Mouse (Mus musculus): ENCODE measurements at regions not wholly inside any gene's neighbourhood (a gene's known extent, or its start where the extent isn't known, plus 50 kb on each side); places are given as distances from the start of the nearest gene placed in this dataset.

DNA sequence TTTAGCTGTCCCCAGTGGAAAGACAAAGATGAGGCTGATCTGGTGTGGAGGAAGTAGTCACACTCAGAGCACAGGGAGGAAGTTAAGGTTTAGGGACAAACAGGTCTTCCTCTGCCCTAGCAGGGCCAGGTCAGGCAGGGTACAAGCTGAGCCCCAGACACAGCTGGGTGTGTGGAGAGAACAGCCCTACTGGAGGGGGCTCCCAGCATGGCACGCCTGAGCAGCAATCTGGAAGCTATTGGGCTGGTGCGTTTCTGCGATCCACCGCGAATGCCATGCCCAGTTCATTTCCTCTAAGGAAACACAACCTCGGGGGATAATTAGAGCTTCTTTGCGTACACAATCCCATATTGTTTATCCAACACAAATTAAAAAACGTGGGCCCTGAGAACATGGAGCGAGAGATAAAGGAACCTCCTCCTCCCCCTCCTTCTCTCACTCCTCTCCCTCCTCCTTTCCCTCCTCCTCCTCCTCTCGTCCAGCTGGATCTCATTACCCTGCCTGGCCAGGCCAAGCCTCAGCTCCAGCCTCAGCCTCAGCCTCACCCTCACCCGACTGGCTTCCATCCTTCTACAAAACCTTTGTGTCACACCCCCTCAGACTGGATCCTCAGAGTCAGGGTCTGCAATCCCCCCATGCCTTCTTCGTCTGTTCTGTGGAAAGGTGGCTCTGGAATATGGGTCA, 81.2 kb downstream of the Pja1 start:
- DNase-seq, result no peak
- intact Hi-C loops (cut with DNase I), result no loop called here
- no peak overlapping the region for H3K4me3 ChIP-seq
- no peak for TF ChIP-seq CTCF (IDR thresholded peaks at IDR 0.05)
- no peak overlapping the region for H3K27ac ChIP-seq

DNA sequence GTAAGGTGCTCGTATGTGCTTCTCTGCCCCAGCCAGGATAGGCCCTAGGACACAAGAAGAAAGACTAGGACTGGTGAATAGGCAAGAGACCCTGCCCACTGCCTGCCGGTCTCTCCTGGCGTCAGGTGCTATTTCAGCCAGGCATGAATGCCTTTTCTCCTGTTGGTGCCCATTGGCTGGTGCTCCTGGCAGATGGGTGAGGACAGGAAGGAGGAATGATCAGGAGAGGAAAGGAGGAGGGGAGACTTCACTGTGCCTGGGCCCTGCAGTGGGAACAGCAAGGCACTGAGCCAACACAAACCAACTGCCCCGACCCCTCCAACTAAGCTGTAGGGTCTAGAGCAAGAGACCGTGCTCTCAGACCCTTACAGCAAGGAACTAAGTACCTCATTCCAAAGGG, 100.4 kb downstream of the Pja1 start:
- no peak for TF ChIP-seq CTCF (IDR thresholded peaks at IDR 0.05)
- intact Hi-C loops (cut with DNase I), result no loop called here
- no peak overlapping the region for H3K4me3 ChIP-seq
- no peak overlapping the region for H3K27ac ChIP-seq
- DNase-seq, result no peak

DNA sequence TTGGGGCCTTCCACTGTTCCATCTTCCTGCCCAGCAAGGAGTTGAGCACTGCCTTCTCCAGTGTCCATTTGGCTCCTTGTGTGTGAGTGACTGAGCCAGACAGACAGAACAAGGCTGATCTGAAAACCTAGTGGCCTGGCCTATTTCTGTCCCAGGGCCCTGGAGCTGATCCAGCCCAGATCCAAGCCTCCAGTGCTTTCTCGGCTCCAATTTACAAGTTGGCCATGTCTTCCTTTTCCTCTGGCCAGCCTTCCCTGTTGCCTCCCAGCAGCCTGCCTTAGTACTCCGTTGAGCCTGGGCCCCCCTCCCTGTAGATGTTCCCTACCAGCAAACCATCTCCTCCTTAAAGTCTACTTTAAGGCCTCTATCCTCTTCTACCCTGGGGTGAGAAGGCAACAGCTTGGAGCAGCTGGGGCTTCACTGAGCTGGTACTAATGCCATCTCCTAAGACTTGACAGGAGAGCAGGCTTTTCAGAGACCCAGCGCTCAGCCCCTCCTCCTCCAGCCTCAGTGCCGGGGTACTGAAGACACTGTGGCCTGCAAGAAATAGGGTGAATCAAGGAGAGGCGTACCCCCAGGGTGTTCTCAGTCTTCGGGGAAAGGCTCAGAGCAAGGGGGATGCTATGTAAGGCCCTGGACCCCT, 101.7 kb downstream of the Pja1 start:
- DNase-seq, result peak; percentile 85
- no peak overlapping the region for H3K27ac ChIP-seq
- H3K4me3 ChIP-seq, result no peak overlapping the region
- TF ChIP-seq CTCF (IDR thresholded peaks at IDR 0.05), result no peak
- intact Hi-C loops (cut with DNase I), result no loop called here

DNA sequence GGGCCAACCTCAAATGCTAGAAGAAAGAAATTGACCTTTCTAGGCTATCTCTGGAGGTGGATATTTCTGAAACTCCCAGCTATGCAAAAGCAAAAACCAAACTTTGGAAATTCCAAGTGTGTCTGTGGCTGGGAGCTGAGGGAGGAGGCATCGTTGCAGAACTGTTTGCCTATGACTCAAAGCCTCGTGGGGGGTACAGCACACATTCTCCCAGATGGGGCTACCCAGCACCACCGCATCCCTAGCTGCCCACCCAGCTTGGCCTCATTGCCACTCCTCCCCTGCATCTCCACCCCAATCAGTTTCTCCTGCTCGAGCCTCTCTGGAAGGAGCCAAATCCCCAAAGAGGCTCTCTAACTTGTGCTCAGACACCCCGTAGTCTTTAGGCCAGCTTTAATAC, 107.0 kb downstream of the Pja1 start:
- intact Hi-C loops (cut with DNase I), result no loop called here
- DNase-seq, result no peak
- TF ChIP-seq CTCF (IDR thresholded peaks at IDR 0.05), result no peak
- no peak overlapping the region for H3K4me3 ChIP-seq
- H3K27ac ChIP-seq, result no peak overlapping the region

DNA sequence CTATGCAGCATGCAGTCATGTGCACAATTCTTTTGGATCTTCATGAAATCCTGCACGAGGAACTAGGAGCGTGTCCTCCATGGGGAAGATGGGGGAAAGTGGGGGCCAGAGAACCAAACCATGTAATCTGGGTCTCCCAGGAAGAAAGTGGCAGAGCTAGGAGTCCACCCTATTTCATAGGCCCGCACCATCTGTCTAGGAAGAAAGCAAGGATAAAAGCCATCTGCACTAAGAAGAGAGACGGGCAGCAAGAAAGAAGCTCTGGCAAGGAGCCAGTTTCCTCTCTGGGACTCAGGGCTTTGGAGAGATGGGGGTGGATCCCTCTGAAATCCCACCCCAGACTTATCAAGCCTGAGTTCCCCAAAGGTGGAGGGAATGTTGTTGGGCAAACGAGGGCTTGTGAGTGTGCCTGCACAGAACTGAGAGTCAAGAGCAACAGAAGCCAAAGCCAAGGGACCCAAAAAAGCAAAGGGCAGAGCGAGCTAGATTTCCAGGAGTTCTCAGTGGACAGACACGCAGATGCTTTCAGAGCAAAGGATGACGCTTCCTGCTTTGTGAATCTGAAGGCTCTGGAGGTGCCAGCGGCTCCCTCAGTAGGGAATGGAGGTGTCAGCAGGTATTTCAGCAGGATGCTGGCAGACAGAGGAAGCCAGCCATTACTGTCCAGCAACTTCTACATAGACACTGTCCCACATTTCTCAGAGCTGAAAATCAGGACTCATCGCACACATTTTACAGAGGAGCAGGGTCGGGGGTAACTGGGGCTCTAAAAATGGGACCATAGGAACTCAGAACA, 110.8 kb downstream of the Pja1 start:
- no peak overlapping the region for H3K27ac ChIP-seq
- intact Hi-C loops (cut with DNase I), result no loop called here
- DNase-seq, result no peak
- no peak overlapping the region for H3K4me3 ChIP-seq
- TF ChIP-seq CTCF (IDR thresholded peaks at IDR 0.05), result no peak

DNA sequence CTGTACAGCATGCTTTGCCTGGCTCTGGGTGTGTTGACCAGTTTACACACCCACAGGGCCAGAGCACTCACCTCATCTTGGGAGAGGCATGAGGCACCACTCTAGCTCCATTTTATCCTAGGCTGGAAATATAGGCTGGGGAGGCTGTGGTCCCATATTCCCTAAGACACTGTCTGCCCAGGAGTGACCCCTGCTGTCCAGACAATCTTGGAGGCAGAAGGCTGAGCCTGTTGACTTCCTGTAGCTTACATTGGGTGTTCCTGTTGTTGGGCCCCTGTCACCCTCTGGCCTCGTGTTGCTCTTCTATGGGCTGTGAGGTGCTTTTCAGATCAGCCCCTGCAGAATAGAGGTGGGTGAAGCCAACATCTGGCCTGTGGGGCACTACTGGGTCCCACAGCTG, 112.3 kb downstream of the Pja1 start:
- peak; percentile 25 for DNase-seq
- Histone ChIP-seq H3K27ac (no peak overlapping the region), H3K4me3 (no peak overlapping the region)
- intact Hi-C loops (cut with DNase I), result loop anchor here (5.0 kb wide), 1 partner anchor 226 kb away; no protein-coding TSS in a partner anchor
- peak; percentile 54 for TF ChIP-seq CTCF (IDR thresholded peaks at IDR 0.05)

DNA sequence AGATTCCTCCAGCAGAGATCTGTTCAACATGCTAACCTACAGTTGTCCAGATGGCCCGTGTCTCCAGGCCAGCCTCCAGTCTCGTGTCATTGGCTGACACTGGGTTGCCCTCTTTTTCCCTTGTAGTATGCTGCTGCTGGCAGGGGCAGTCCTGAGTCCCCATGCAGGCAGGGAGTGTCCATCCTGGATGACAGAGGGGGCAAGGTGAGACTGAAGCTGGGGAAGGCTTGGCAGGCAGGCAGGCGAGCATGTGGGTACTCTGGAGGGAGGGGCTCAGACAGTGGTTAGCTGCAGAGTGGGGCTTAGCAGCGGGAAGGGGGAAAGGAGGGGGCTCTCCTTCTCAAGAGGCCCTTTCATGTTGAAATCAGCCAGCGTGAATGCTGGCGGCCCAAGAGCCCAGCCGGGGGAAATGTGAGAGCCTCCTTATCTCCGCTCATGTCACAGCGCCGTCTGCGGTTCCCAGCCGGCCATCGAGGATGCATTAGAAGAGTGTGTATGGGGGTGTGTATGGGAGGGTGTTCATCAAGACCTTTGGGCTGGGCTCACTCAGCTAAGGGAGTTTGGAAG, 112.9 kb downstream of the Pja1 start:
- intact Hi-C loops (cut with DNase I), result loop anchor here (5.0 kb wide), 1 partner anchor 226 kb away; no protein-coding TSS in a partner anchor
- H3K27ac ChIP-seq, result no peak overlapping the region
- no peak for DNase-seq
- TF ChIP-seq CTCF (IDR thresholded peaks at IDR 0.05), result no peak
- no peak overlapping the region for H3K4me3 ChIP-seq

DNA sequence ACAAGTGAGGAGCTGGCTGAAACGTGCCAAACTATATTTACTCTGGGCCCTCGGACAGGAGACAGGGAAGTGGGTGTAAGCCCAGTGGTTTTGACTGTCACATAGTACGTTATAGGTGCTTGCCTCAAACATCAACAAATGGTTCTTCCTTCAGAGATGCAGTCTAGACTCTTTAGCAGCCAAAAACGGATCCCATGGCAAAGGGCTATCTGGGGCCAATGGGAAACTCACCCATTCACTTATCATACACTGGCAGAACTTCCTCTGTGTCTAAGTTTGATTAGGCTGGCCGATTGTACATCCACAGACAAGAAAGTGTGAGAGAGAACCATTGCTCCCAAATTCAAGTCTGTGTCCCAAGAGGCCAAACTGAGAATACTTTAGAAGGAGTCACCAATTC, 115.9 kb downstream of the Pja1 start:
- Histone ChIP-seq H3K27ac (no peak overlapping the region), H3K4me3 (no peak overlapping the region)
- intact Hi-C loops (cut with DNase I), result loop anchor here (5.0 kb wide), 1 partner anchor 223 kb away; no protein-coding TSS in a partner anchor
- no peak for TF ChIP-seq CTCF (IDR thresholded peaks at IDR 0.05)
- no peak for DNase-seq

DNA sequence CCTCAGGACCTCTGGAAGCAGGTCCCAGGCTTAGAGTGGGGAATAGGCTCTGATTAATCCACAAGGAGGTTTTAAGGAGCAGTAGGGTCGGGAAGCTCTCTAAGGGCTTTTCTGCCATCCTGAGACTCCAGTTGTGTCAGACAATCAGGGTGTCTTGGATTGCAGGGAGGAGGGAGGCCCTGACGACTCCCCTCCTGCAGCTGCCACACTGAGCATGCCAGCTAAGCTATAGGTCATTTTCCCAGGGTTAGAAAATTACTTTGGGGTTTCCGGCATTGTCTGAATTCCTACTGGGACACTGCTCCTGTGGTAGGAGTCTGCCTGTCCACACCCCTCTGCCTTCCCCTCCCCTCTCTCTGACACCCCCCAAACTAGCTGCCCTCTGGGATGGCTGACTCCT, 120.8 kb downstream of the Pja1 start:
- DNase-seq, result no peak
- intact Hi-C loops (cut with DNase I), result no loop called here
- Histone ChIP-seq H3K27ac (no peak overlapping the region), H3K4me3 (no peak overlapping the region)
- no peak for TF ChIP-seq CTCF (IDR thresholded peaks at IDR 0.05)

DNA sequence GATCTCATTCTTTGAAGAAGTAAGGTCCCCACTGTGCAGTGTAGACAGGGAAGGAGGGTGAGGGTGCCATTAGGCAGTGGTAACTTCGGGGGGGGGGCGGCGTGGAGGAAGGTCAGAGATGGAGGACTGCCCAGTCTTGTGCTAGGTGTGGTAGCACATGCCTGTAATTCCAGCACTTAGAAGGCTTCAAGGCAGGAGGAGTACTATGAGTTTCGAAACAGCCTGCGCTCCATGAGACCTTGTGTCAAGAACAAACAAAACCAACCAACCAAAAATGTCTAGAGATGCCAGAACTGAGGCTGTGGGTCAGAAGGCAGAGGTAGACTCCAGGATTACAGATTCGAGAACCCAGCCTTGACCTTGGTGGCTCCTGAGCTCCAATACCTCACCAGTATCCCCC, 130.8 kb downstream of the Pja1 start:
- H3K4me3 ChIP-seq, result no peak overlapping the region
- no peak for DNase-seq
- no peak for TF ChIP-seq CTCF (IDR thresholded peaks at IDR 0.05)
- intact Hi-C loops (cut with DNase I), result no loop called here
- H3K27ac ChIP-seq, result no peak overlapping the region

DNA sequence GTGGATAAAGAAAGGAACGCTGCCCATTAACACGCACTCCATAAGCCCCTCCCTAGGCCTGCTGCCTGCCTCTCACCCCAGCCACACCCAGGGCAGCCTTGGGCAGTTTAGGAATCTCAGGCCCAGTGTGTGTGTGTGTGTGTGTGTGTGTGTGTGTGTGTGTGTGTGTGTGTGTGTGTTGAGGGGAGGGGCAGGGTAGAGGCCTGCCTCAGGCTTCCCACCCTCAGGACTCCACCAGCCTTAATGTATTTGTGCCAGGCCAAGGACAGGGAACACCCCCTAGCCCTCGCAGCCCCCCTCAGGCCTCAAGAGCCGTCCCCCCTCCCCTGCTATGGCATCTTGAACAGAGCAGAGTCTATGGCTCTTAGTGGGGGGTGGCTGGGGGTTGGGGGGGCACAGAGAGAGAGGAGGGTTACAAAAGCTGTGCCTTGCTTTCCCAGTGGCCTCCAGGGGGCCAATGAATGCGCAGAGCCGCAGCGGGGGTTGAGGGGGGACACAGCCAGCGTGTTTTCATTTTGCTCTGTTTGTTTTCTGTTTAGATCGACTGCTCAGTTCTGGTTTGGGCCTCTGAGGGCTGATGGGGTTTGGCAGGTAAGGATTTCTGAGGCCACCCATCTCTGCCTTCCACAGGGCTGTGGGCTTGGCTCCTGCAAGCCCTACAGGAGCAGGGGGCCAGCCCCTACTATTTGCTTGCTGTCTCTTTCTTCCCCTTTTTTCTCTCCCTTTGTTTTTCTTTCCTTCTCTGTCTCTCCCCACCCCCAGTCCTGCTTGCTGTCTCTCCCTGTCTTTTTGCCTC, 131.8 kb downstream of the Pja1 start:
- Histone ChIP-seq H3K4me3 (no peak overlapping the region), H3K27ac (no peak overlapping the region)
- intact Hi-C loops (cut with DNase I), result no loop called here
- TF ChIP-seq CTCF (IDR thresholded peaks at IDR 0.05), result no peak
- DNase-seq, result no peak
